Mouse (Mus musculus) hindbrain, embryonic 10.5 days (tissue): ENCODE data around the gene Ptges2. TPM values are rescaled to one million over a fixed set of nuclear protein-coding genes. Genes with fewer than 3 reads are reported as not detected.
"Not testable (repeated sequence)": the region's sequence is repeated elsewhere in the genome, so short reads cannot be mapped to it uniquely, and the experiment has no call there.

Experiments used
- DNase-seq: peaks from one replicate; pipeline ENCODE4 v3.0.0-alpha.2; 2017; ENCODE audit warnings: low spot score
- H3K27ac ChIP-seq: fragments of 300-500 bp; sonication (generic); 2 replicates; pipeline ENCODE4 v1.5.1; 2016; ENCODE audit warnings: mild to moderate bottlenecking, moderate library complexity
- H3K27me3 ChIP-seq: fragments of 300-500 bp; sonication (generic); 2 replicates; pipeline ENCODE4 v1.6.1; 2016; ENCODE audit warnings: mild to moderate bottlenecking; ENCODE audit not compliant: poor library complexity, insufficient read depth, severe bottlenecking
- H3K36me3 ChIP-seq: fragments of 300-500 bp; sonication (generic); 2 replicates; pipeline ENCODE4 v1.6.1; 2016; ENCODE audit warnings: mild to moderate bottlenecking, moderate library complexity
- H3K4me1 ChIP-seq: fragments of 300-500 bp; sonication (generic); replicated peaks from 2 replicates; pipeline ENCODE4 v1.6.1; 2016; ENCODE audit warnings: mild to moderate bottlenecking
- H3K4me3 ChIP-seq: fragments of 300-500 bp; sonication (generic); 2 replicates; pipeline ENCODE4 v1.5.1; 2016; ENCODE audit warnings: mild to moderate bottlenecking, moderate library complexity
- H3K9me3 ChIP-seq: fragments of 300-500 bp; sonication (generic); 2 replicates; pipeline ENCODE4 v1.6.1; 2016; ENCODE audit warnings: mild to moderate bottlenecking, moderate library complexity
- WGBS: fragments of 180-500 bp; shearing (Covaris S2); methylation state at CpG from one replicate; pipeline ENCODE4 v1.1.7; 2016; 5-methylcytosine and 5-hydroxymethylcytosine counted together
- polyA plus RNA-seq: library from polyadenylated mRNA; unstranded; fragments of >200 nt; fragmentation: Nextera tagmentation; extraction: Ambion mirVana; gene quantifications from 2 replicates; pipeline ENCODE4 v1.2.1, GENCODE M21; 2016

Ptges2 gene
- polyA plus RNA-seq, 1 experiment from 2014 or later, result 32.3 TPM

- 68% methylated on average over 10 of the region's 10 CpGs for WGBS
- Histone ChIP-seq H3K27me3 (peaks cover 22% of the 10 kb centered on the region), H3K4me3 (no peak overlapping the region), H3K4me1 (peaks cover 41% of the 10 kb centered on the region), H3K9me3 (no peaks in the 10 kb centered on the region), H3K36me3 (no peaks in the 10 kb centered on the region), H3K27ac (no peak overlapping the region)
- no peak for DNase-seq
These were observed 37.3 kb upstream of the Ptges2 start for GRCm38 (mm10) chr2:32358381-32358780.

- no peaks in the 10 kb centered on the region for H3K9me3 ChIP-seq
- H3K36me3 ChIP-seq, result peaks cover 18% of the 10 kb centered on the region
- DNase-seq, result peak; percentile 77
- H3K27ac ChIP-seq, result no peak overlapping the region
- WGBS, result 4% methylated on average over 14 of the region's 14 CpGs
- peaks cover 45% of the 10 kb centered on the region for H3K4me1 ChIP-seq
- H3K4me3 ChIP-seq, result peak overlapping the region; percentile 52
- peaks cover 22% of the 10 kb centered on the region for H3K27me3 ChIP-seq
These were observed 35.0 kb upstream of the Ptges2 start for GRCm38 (mm10) chr2:32360741-32361140.

GRCm38 (mm10) chr2:32361437-32361836 lies 34.3 kb upstream of the Ptges2 start:
- DNase-seq, result peak; percentile 68
- Histone ChIP-seq H3K4me1 (peaks cover 44% of the 10 kb centered on the region), H3K9me3 (no peaks in the 10 kb centered on the region), H3K27ac (peak overlapping the region; percentile 66), H3K4me3 (peak overlapping the region; percentile 52), H3K36me3 (peaks cover 25% of the 10 kb centered on the region), H3K27me3 (peaks cover 22% of the 10 kb centered on the region)
- WGBS, result 1% methylated on average over 24 of the region's 24 CpGs

- Histone ChIP-seq H3K27ac (peak overlapping the region; percentile 94), H3K36me3 (peaks cover 33% of the 10 kb centered on the region), H3K4me1 (peaks cover 39% of the 10 kb centered on the region), H3K4me3 (peak overlapping the region; percentile 93), H3K27me3 (peaks cover 22% of the 10 kb centered on the region)
- H3K9me3 ChIP-seq, DNase-seq: not testable (repeated sequence)
- 41% methylated on average over 5 of the region's 5 CpGs for whole genome bisulfite sequencing
These were observed 33.4 kb upstream of the Ptges2 start for GRCm38 (mm10) chr2:32362274-32362673.

GRCm38 (mm10) chr2:32362817-32363340 lies 32.8 kb upstream of the Ptges2 start:
- Histone ChIP-seq H3K27me3 (peaks cover 19% of the 10 kb centered on the region), H3K36me3 (peaks cover 39% of the 10 kb centered on the region), H3K4me3 (peak overlapping the region; percentile 93), H3K9me3 (no peaks in the 10 kb centered on the region), H3K27ac (peak overlapping the region; percentile 94), H3K4me1 (peaks cover 33% of the 10 kb centered on the region)
- DNase-seq, result peak; percentile 91
- WGBS, result under 1% methylated on average over 53 of the region's 53 CpGs

- H3K4me1 ChIP-seq, result peaks cover 33% of the 10 kb centered on the region
- peaks cover 14% of the 10 kb centered on the region for H3K27me3 ChIP-seq
- H3K27ac ChIP-seq, result peak overlapping the region; percentile 94
- H3K36me3 ChIP-seq, result peaks cover 46% of the 10 kb centered on the region
- DNase-seq, result no peak
- 13% methylated on average over 19 of the region's 19 CpGs for WGBS
- H3K4me3 ChIP-seq, result peak overlapping the region; percentile 93
- no peaks in the 10 kb centered on the region for H3K9me3 ChIP-seq
These were observed 32.2 kb upstream of the Ptges2 start for GRCm38 (mm10) chr2:32363376-32364106.

- Histone ChIP-seq H3K4me1 (peaks cover 33% of the 10 kb centered on the region), H3K36me3 (peaks cover 52% of the 10 kb centered on the region), H3K27me3 (peaks cover 13% of the 10 kb centered on the region), H3K27ac (no peak overlapping the region), H3K4me3 (peak overlapping the region; percentile 93), H3K9me3 (no peaks in the 10 kb centered on the region)
- WGBS, result 86% methylated on average over 8 of the region's 8 CpGs
- DNase-seq, result no peak
These were observed 31.6 kb upstream of the Ptges2 start for GRCm38 (mm10) chr2:32364121-32364520.

GRCm38 (mm10) chr2:32367315-32367714 lies 28.4 kb upstream of the Ptges2 start:
- peaks cover 84% of the 10 kb centered on the region for H3K36me3 ChIP-seq

GRCm38 (mm10) chr2:32374191-32374590 lies 21.5 kb upstream of the Ptges2 start:
- peaks cover 100% of the 10 kb centered on the region for H3K36me3 ChIP-seq
- WGBS, result 88% methylated on average over 10 of the region's 10 CpGs
- no peak for DNase-seq
- no peak overlapping the region for H3K4me3 ChIP-seq
- no peaks in the 10 kb centered on the region for H3K9me3 ChIP-seq
- H3K4me1 ChIP-seq, result no peaks in the 10 kb centered on the region
- 0 out of 2 replicates have a peak, but pooled peaks cover 2% of the 10 kb centered on the region for H3K27me3 ChIP-seq
- H3K27ac ChIP-seq, result no peak overlapping the region

More at GRCm38 (mm10) chr2:32367315-32367714, 28.4 kb upstream of the Ptges2 start:
- Histone ChIP-seq H3K27me3 (no peaks in the 10 kb centered on the region), H3K27ac (no peak overlapping the region), H3K4me1 (peaks cover 19% of the 10 kb centered on the region), H3K4me3 (no peak overlapping the region), H3K9me3 (no peaks in the 10 kb centered on the region)
- 91% methylated on average over 5 of the region's 5 CpGs for WGBS
- DNase-seq, result no peak

- peaks cover 96% of the 10 kb centered on the region for H3K36me3 ChIP-seq
- 91% methylated on average over 13 of the region's 13 CpGs for WGBS
- H3K4me1 ChIP-seq, result 0 out of 2 replicates have a peak, but pooled peaks cover 1% of the 10 kb centered on the region
- H3K27ac ChIP-seq, result no peak overlapping the region
- H3K9me3 ChIP-seq, result no peaks in the 10 kb centered on the region
- DNase-seq, result no peak
- no peak overlapping the region for H3K4me3 ChIP-seq
- H3K27me3 ChIP-seq, result peaks cover 15% of the 10 kb centered on the region
These were observed 20.3 kb upstream of the Ptges2 start for GRCm38 (mm10) chr2:32375317-32375940.

- 95% methylated on average over 10 of the region's 10 CpGs for WGBS
- Histone ChIP-seq H3K27ac (no peak overlapping the region), H3K27me3 (peaks cover 25% of the 10 kb centered on the region), H3K4me1 (peaks cover 15% of the 10 kb centered on the region), H3K9me3 (no peaks in the 10 kb centered on the region), H3K4me3 (no peak overlapping the region), H3K36me3 (peaks cover 81% of the 10 kb centered on the region)
- DNase-seq, result no peak
These were observed 18.7 kb upstream of the Ptges2 start for GRCm38 (mm10) chr2:32376963-32377362.

GRCm38 (mm10) chr2:32380001-32380500 lies 15.6 kb upstream of the Ptges2 start:
- Histone ChIP-seq H3K27me3 (peaks cover 52% of the 10 kb centered on the region), H3K36me3 (peaks cover 50% of the 10 kb centered on the region), H3K4me3 (peak overlapping the region; percentile 12; the same call in 1 of the 2 replicates), H3K9me3 (no peaks in the 10 kb centered on the region), H3K4me1 (peaks cover 19% of the 10 kb centered on the region), H3K27ac (no peak overlapping the region)
- no peak for DNase-seq
- 95% methylated on average over 7 of the region's 7 CpGs for WGBS
